Mouse (Mus musculus): ENCODE results near the gene Palm. TPM values are rescaled to one million over a fixed set of nuclear protein-coding genes. Genes with fewer than 3 reads are reported as not detected.
A peak's percentile ranks its signal among the peaks of the same experiment; 100 is the strongest.

The Palm gene
- polyA plus RNA-seq, 1 experiment from 2014 or later: 184 TPM

DNA sequence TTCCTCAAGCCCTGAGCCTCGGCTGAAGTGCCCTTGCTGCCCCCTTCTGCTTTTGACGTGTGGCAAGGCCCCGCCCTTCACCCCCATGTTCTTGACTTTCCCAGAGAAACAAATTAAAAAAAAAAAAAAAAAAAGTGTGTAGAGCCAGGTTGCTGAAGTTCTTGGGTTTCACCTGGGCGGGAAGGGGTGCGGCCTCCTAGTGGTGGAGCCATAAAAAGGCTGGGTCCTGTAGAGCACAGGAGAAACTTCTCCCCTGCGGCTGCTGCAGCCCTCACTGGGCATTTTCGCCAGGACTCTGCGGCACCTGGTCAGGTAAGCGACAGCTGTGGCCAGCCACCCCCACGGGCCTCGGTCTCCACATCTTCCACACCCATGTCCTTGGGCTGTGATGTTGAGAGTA is 27.4 kb downstream of the Palm start, which contains the start of gene Misp:
TSS of gene Misp (plus strand) at position 208 of the 400 bp plus-strand sequence.
- Histone ChIP-seq H3K4me2 (no peak within 1 kb of the TSS), H3K4me1 (peaks cover 15% of the 10 kb centered on the region), H3K9me3 (no peaks in the 10 kb centered on the region), H3K9ac (no peak within 1 kb of the TSS), H3K4me3 (replicated peaks) (no peak within 1 kb of the TSS), H3K27ac (no peak within 1 kb of the TSS), H3K36me3 (replicated peaks) (peaks cover 47% of the 10 kb centered on the region), H3K27me3 (no peaks in the 10 kb centered on the region; the same call in 1 of the 2 replicates)
- WGBS: 68% methylated on average over 11 of the region's 11 CpGs
- ATAC-seq (ENCODE audit: low FRiP score): no peak

DNA sequence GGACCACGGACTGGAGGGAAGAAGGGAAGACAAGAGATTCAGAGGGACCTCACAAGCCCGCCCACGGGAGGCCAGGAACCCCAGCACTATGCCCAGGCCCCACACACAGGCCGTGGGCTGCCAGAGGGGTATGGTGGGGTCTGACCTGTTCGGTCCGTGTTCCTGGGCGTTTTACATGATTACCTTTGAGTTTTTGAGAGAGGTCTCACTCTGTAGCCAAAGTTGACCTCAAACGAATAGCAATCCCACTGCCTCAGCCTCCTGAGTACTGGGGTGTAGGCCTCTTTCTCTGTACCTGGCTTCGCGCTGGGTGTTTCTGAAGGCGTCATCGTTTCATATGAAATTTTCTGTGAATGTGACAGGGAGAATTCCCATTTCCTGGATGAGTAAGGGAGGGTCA is 28.4 kb downstream of the Palm start:
- no peak overlapping the region for H3K4me2 ChIP-seq
- 0 out of 2 replicates have a peak overlapping the region, but pooled peaks have one; percentile 17 for H3K9ac ChIP-seq
- no peaks in the 10 kb centered on the region; the same call in 1 of the 2 replicates for H3K27me3 ChIP-seq
- H3K4me1 ChIP-seq: peaks cover 15% of the 10 kb centered on the region
- ATAC-seq (ENCODE audit: low FRiP score): no peak
- H3K9me3 ChIP-seq: no peaks in the 10 kb centered on the region
- 84% methylated on average over 12 of the region's 12 CpGs for WGBS
- no peak overlapping the region for H3K4me3 ChIP-seq (replicated peaks)
- H3K36me3 ChIP-seq (replicated peaks): peaks cover 38% of the 10 kb centered on the region
- no peak overlapping the region for H3K27ac ChIP-seq

DNA sequence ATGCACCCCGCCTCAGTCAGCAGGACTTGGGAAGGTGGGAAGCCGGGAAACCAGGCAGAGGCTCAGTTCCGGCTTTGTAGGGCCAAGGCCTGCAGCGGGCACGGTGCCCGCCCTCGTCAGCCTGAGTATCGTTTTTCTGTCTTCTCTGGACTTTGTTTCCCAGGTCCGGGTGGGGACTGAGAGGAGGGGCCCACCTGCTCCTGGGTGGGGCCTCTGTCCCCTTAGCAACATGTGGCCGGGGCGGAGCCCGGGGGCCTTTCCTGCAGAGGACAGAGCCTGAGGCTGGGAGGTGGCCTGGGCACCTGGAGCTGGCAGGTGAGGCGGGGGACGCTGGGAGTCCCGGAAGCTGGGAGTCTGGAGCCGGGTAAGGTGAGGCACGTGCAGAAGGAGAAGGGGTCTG is 29.0 kb downstream of the Palm start:
- 0 out of 2 replicates have a peak overlapping the region, but pooled peaks have one; percentile 4 for H3K4me3 ChIP-seq (replicated peaks)
- H3K27ac ChIP-seq: peak overlapping the region; percentile 53; the same call in 1 of the 2 replicates
- no peaks in the 10 kb centered on the region; the same call in 1 of the 2 replicates for H3K27me3 ChIP-seq
- no peaks in the 10 kb centered on the region for H3K9me3 ChIP-seq
- H3K4me2 ChIP-seq: no peak overlapping the region
- peaks cover 32% of the 10 kb centered on the region for H3K36me3 ChIP-seq (replicated peaks)
- H3K4me1 ChIP-seq: peaks cover 15% of the 10 kb centered on the region
- 0 out of 2 replicates have a peak, but pooled peaks have one; percentile 5 for ATAC-seq (ENCODE audit: low FRiP score)
- WGBS: 32% methylated on average over 17 of the region's 17 CpGs
- 0 out of 2 replicates have a peak overlapping the region, but pooled peaks have one; percentile 17 for H3K9ac ChIP-seq

DNA sequence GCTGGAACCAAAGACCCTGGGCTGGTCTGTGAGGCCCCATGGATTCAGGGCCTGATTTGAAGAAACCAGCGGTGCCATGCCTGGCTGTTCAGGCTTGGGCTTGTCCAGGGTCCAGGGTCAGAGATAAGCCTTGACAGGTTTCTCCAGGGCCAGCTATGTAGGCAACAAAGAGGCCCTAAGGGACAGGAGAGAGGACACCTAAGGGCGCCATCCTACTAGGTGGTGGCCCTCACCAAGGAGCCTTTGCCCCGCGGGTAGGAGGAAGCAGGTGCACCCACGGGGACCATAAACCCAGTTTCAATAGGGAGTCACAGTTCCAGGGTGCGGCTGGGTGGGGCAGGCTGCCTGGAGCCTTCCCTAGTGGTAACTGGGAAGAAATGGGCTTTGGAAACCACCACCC is 29.6 kb downstream of the Palm start:
- no peak for ATAC-seq (ENCODE audit: low FRiP score)
- Histone ChIP-seq H3K27ac (no peak overlapping the region), H3K9me3 (no peaks in the 10 kb centered on the region)

DNA sequence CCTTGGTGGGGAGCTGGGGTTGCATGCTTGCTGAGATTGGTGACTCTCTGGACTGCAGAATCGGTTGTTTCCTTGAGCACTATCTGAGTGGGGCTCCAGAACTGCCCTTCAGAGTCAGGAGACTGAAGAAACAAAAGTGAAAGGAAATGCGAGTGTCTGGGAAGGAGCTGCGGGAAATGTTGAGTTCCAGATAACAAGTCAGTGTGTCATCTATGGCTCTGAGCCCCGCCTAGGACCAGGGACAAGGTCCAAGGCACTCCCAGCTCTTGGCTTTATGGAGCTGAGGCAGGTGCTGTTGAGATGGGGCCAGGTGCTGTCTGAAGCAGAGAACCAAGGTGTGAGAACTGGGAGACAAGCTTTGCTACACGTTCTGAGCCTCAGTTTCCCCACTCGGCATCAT is 31.0 kb downstream of the Palm start:
- 76% methylated on average over 6 of the region's 6 CpGs for WGBS
- no peak for ATAC-seq (ENCODE audit: low FRiP score)
- H3K4me1 ChIP-seq: peaks cover 7% of the 10 kb centered on the region; the same call in 1 of the 2 replicates
- H3K36me3 ChIP-seq (replicated peaks): peaks cover 14% of the 10 kb centered on the region
- no peak overlapping the region for H3K4me2 ChIP-seq
- H3K27ac ChIP-seq: no peak overlapping the region
- peaks cover 2% of the 10 kb centered on the region; the same call in 1 of the 2 replicates for H3K27me3 ChIP-seq
- no peaks in the 10 kb centered on the region for H3K9me3 ChIP-seq
- H3K4me3 ChIP-seq (replicated peaks): no peak overlapping the region
- H3K9ac ChIP-seq: no peak overlapping the region

More for the DNA sequence above, 29.6 kb downstream of the Palm start:
- Histone ChIP-seq H3K4me3 (replicated peaks) (no peak overlapping the region), H3K4me1 (peaks cover 13% of the 10 kb centered on the region), H3K27me3 (no peaks in the 10 kb centered on the region; the same call in 1 of the 2 replicates), H3K36me3 (replicated peaks) (peaks cover 28% of the 10 kb centered on the region), H3K4me2 (no peak overlapping the region), H3K9ac (no peak overlapping the region)
- 80% methylated on average over 6 of the region's 6 CpGs for WGBS

DNA sequence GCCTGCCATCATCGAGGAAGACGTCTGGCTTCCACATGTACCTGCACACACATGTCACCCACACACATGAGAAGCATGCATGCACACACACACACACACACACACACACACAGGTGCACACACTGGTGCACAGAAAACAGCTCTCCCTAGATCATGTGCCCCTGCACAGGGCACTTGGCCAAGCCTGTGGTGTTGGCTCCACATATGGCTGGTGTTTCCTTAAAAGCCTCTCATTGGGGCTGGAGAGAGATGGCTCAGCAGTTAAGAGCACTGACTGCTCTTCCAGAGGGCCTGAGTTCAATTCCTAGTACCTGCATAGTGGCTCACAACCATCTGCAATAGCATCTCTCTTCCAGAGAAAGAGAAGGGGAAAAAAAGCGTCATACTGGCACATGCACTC is 38.2 kb downstream of the Palm start:
- H3K9me3 ChIP-seq: no peaks in the 10 kb centered on the region
- no peak for ATAC-seq (ENCODE audit: low FRiP score)

DNA sequence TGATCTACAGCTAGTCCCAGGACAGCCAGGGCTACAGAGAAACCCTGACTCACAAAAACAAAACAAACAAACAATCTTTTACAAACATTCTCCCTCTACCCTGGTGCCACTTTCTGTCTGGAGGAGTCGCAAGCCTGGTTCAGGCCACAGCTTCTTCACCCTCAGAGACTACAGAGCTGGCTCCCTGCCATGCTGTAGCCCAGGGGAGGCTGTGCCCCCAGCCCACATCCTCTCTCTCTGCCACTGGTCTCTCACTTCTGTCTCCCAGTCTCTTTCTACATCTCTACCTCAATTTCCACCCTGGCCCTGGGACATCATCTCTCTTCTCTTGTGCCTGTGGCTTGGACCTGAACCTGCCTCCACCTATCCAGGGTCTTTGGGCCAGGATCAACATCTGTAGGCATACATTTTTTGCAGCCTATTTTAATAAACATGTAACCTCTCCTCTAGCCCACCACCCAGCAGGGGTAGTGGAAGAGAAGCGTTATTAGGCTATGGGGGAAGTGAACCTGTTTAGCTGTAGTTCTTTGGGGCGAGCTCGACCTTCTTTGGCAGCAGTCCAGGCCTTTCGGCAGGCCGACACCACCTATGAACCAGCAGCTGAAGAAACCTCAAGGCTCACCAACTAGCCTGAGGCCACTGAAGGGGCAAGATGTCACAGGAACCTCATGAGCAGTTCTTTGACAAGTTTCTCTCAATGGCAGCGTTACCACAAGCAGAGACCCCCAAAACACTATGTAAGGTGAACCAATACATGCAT is 38.8 kb downstream of the Palm start:
- Histone ChIP-seq H3K4me3 (replicated peaks) (no peak overlapping the region), H3K36me3 (replicated peaks) (no peaks in the 10 kb centered on the region), H3K9me3 (no peaks in the 10 kb centered on the region), H3K9ac (no peak overlapping the region), H3K4me1 (no peaks in the 10 kb centered on the region), H3K27ac (no peak overlapping the region), H3K27me3 (peaks cover 2% of the 10 kb centered on the region; the same call in 1 of the 2 replicates), H3K4me2 (no peak overlapping the region)
- 76% methylated on average over 7 of the region's 7 CpGs for WGBS
- no peak for ATAC-seq (ENCODE audit: low FRiP score)

More for the DNA sequence above, 38.2 kb downstream of the Palm start:
- Histone ChIP-seq H3K4me1 (no peaks in the 10 kb centered on the region), H3K4me2 (no peak overlapping the region), H3K27me3 (peaks cover 2% of the 10 kb centered on the region; the same call in 1 of the 2 replicates), H3K4me3 (replicated peaks) (no peak overlapping the region), H3K27ac (no peak overlapping the region), H3K9ac (no peak overlapping the region), H3K36me3 (replicated peaks) (no peaks in the 10 kb centered on the region)
- WGBS: 89% methylated on average over 3 of the region's 3 CpGs

DNA sequence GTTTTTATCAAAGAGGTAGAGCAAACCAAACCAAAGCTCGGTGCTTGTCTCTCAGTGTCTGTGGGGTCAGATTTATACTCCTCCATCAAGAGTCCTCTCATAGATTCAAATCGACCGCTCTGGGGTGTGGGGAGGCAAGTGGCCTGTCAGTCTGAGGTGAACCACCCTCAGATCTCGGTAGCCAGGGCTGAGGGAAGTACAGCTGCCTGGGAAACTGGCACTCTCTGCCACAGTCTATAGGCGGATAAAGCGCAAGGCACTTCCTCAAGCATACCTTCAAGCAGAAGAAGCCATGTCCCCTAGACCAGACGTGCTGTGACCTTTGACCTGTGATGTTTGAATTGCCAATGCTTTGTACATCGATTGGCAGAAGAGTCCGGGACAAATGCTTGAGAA is 39.4 kb downstream of the Palm start:
- no peak overlapping the region for H3K4me2 ChIP-seq
- H3K4me3 ChIP-seq (replicated peaks): no peak overlapping the region
- peaks cover 2% of the 10 kb centered on the region; the same call in 1 of the 2 replicates for H3K27me3 ChIP-seq
- no peaks in the 10 kb centered on the region for H3K9me3 ChIP-seq
- WGBS: 74% methylated on average over 9 of the region's 9 CpGs
- H3K36me3 ChIP-seq (replicated peaks): no peaks in the 10 kb centered on the region
- H3K27ac ChIP-seq: no peak overlapping the region
- no peaks in the 10 kb centered on the region for H3K4me1 ChIP-seq
- no peak for ATAC-seq (ENCODE audit: low FRiP score)
- no peak overlapping the region for H3K9ac ChIP-seq

DNA sequence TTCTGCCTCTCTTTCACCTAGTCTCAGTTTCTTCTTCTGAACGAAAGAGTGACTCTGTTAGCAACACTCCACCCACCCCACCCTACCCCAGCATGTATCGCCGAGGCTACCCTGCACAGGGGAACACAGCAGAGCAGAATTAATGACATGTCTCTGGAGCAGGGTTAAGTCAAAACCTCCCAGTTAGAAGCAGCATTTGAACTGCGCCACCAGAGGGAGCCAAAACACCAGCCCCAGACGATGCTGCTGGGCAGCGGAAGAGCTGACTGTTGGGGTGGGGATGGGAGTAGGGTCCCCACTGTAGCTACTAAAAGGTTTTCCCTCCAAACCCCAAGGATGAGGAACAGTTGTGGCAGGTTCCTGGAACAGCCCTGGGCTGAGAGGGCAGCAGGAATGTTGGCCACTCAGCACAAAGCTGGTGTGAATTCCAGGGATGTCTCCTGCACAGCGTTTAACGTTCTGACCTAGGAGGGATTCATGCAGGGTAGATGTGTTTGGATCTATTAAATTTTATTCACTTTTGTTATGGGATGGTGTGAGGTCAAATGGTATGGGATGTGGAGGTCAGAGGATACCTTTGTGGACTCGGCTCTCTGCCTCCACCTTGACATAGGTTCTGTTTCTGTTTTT is 41.5 kb downstream of the Palm start:
- Histone ChIP-seq H3K4me1 (no peaks in the 10 kb centered on the region), H3K9me3 (no peaks in the 10 kb centered on the region), H3K9ac (peak overlapping the region; percentile 12; the same call in 1 of the 2 replicates), H3K27me3 (no peaks in the 10 kb centered on the region), H3K4me3 (replicated peaks) (no peak overlapping the region), H3K36me3 (replicated peaks) (no peaks in the 10 kb centered on the region), H3K4me2 (peak overlapping the region; percentile 4; the same call in 1 of the 2 replicates), H3K27ac (no peak overlapping the region)
- peak; percentile 67 for ATAC-seq (ENCODE audit: low FRiP score)
- 27% methylated on average over 9 of the region's 9 CpGs for WGBS

DNA sequence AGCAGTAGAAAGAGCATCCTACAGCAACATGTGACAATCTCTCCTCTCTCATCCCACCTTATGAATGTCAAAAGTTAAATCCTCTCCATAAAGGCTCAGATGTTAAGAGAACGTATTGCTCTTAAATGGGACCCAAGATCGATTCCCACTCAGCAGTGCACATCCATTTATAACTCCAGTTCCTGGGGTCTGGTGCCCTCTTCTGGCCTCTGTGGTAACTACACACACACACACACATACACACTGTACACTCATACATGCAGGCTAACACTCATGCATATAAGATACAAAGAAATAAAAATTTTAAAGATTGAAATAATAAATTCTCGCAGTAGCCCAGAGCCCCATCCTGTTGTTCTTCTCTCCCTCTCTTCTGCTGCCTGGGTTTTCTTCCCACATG is 43.5 kb downstream of the Palm start:
- no peak overlapping the region for H3K4me2 ChIP-seq
- no peaks in the 10 kb centered on the region for H3K36me3 ChIP-seq (replicated peaks)
- WGBS: 94% methylated on average over 3 of the region's 3 CpGs
- H3K27ac ChIP-seq: no peak overlapping the region
- peaks cover 12% of the 10 kb centered on the region for H3K4me1 ChIP-seq
- H3K4me3 ChIP-seq (replicated peaks): no peak overlapping the region
- ATAC-seq (ENCODE audit: low FRiP score): no peak
- no peaks in the 10 kb centered on the region for H3K9me3 ChIP-seq
- H3K27me3 ChIP-seq: no peaks in the 10 kb centered on the region
- H3K9ac ChIP-seq: no peak overlapping the region

DNA sequence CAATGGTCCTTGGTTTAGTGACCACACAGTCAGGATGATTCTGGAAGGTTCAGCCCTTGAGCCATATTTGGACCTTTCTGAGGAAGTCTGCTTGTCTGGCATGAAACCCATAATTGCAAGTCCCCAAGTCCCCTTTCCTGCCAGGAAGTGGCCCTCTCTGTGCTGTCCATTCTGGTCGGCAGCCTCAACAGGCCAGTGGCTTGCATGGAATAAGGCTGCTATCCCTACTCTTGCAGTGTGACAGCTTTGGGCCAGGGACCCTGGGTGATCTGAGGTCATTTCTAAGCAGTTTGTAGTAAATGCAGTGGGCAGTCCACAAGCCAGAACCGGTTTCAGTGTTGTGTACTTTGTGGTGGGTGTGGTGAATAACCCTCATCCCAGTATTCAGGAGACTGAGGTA is 44.8 kb downstream of the Palm start:
- Histone ChIP-seq H3K4me2 (no peak overlapping the region), H3K4me1 (peaks cover 22% of the 10 kb centered on the region), H3K36me3 (replicated peaks) (no peaks in the 10 kb centered on the region), H3K27me3 (no peaks in the 10 kb centered on the region), H3K9ac (no peak overlapping the region), H3K27ac (no peak overlapping the region), H3K4me3 (replicated peaks) (no peak overlapping the region), H3K9me3 (no peaks in the 10 kb centered on the region)
- 83% methylated on average over 2 of the region's 2 CpGs for WGBS
- no peak for ATAC-seq (ENCODE audit: low FRiP score)

DNA sequence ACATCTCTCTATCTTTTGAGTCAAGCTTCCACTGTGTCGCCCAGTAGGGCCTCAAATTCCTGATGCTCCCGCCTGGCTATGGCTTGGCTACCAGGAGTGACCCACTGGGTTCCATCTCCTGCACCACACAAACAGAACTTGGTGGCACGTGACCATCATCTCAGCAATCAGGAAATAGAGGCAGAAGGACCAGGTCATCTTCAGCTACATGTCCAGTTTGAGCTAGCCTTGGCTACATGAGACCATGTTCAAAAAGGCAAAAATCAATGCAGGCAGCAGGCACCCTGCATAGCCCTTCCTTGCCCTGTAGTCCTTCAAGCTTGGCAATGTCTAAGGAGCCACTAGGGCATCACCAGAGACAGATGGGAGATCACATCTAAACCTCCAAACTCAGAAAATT is 46.7 kb downstream of the Palm start:
- Histone ChIP-seq H3K9me3 (no peaks in the 10 kb centered on the region), H3K4me2 (no peak overlapping the region), H3K27me3 (no peaks in the 10 kb centered on the region), H3K9ac (no peak overlapping the region), H3K4me1 (peaks cover 29% of the 10 kb centered on the region), H3K27ac (peak overlapping the region; percentile 73), H3K4me3 (replicated peaks) (no peak overlapping the region), H3K36me3 (replicated peaks) (no peaks in the 10 kb centered on the region)
- no peak for ATAC-seq (ENCODE audit: low FRiP score)
- 95% methylated on average over 3 of the region's 3 CpGs for WGBS
